Mouse (Mus musculus): ENCODE results near the gene St6galnac3.

St6galnac3 gene

GRCm38 (mm10) chr3:153472583-153473471 is 252.1 kb downstream of the St6galnac3 start:
- ATAC-seq (ENCODE audit: low TSS enrichment) = peak; percentile 83

DNA sequence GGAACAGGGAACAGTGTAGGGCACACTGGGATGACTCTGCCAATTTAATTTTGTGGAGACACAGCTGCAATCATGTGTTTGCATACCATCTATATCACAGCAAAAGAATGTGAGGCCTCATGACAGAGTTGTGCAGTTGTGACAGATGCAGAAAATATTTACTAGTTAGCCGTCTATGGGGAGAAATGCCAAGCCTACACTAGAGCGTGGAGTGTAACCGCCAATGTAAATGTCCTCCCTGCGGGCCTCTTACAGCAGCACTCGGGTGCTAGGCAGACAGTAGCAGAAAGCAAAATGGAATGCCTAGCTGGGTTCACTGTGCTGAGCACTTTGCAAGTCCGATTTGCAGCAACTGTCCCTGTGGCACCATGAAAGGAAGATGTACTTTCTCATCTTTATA is 261.1 kb downstream of the St6galnac3 start:
- no peak for ATAC-seq (ENCODE audit: low TSS enrichment)

GRCm38 (mm10) chr3:153460173-153460572 is 264.8 kb downstream of the St6galnac3 start:
- no peak for ATAC-seq (ENCODE audit: low TSS enrichment)

GRCm38 (mm10) chr3:153458593-153458992 is 266.4 kb downstream of the St6galnac3 start:
- peak; percentile 74 for ATAC-seq (ENCODE audit: low TSS enrichment)

- ATAC-seq (ENCODE audit: low TSS enrichment) = no peak
Measured at GRCm38 (mm10) chr3:153457701-153458100, 267.3 kb downstream of the St6galnac3 start.

- ATAC-seq (ENCODE audit: low TSS enrichment) = peak; percentile 79
Measured at GRCm38 (mm10) chr3:153457203-153457602, 267.8 kb downstream of the St6galnac3 start.

- ATAC-seq (ENCODE audit: low TSS enrichment) = no peak
Measured at GRCm38 (mm10) chr3:153456227-153456626, 268.7 kb downstream of the St6galnac3 start.

- ATAC-seq (ENCODE audit: low TSS enrichment) = no peak
Measured at GRCm38 (mm10) chr3:153453127-153454049, 271.6 kb downstream of the St6galnac3 start.

DNA sequence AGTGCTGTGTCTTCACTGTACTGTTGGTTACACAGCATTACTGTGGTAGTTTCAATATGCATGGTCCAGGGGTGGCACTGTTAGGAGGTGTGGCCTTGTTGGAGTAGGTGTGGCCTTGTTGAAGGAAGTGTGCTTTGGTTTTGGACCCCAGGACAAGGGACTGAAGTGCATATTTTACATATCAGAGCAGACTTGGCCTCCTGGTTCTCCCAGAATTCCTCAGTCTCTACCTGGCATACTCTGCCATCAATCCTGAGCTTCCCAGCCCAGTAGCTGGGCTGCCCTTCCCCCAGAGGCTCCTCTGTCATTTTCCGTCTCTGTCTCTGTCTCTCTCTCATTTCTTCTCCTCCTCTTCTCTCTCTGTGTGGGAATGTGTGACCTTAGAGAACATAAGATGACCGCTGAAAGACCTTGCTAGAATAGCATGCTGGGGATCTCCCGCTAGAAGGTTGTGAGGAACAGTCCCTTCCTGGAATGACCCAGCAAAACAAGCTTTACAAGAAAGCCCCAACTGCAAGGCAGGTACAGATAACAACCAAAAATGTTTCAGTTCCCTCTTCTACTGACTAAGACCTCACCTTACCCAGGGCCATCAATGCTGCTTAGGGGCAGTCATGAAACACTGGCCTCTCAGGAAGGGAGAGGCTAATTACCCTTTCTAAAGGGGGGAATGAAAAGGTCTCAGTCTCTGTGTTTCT is 272.5 kb downstream of the St6galnac3 start:
- no peak for ATAC-seq (ENCODE audit: low TSS enrichment)

DNA sequence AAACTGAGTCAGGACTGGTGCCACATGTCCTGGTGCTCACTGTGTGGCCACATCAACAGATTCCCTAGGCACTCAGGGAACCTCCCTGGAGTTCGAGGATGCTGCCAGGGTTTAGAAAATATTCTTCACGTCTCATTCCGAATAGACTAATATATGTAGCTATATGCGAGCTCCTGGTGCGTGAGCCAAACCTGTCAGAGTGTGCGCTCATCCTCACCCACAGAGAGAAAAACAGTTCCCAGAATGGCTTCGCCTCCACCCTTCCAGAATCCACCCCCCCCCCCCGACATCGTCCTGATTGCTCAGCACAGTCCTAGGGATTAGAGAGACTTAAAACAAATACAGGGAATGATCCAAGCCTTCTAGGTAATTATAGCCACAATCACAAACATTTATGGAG is 283.6 kb downstream of the St6galnac3 start:
- ATAC-seq (ENCODE audit: low TSS enrichment) = peak; percentile 90

DNA sequence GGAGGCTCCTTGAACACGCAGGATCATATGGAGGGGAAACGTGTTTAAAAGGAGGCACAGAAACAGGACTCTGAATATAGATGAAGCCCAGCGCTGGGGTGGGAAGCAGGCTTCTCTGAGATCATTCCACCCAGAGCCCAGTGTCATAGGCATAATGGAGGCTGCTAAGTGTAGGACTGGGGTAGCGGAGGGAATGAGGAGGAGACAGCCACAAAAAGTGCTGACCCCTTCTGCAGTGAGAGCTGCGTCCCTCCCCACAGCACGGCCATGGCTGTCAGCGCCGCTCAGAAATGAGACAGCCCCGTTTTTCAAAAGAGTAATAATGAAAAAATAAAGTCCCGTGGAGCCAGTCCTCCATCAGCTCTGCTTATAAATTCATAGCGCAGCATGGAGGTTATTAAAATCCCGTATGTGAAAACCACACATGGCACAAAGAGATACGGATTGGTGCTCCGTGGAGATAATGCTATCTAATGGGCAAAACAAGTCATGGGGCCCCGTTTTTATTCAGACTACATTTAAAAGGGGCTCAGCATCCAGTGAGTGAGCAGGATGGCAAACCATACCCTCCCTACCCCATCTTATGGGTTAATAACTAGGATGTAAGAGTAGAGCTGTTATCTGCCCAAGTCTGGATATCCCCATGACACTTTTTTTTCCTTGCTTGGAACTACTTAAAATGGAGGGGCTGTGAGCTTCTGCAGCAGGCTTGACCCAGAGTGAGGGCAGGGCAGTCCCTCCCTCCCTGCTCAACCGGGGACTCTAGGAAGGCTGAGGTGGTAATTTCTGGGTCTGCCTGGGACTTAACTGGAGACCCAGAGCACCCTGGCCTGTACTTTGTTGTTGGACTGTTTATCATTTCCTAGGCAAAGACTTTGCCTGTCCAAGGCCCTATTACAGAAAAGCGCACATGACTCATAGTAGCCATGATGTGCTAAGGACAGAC is 288.6 kb downstream of the St6galnac3 start:
- ATAC-seq (ENCODE audit: low TSS enrichment) = no peak

GRCm38 (mm10) chr3:153433010-153433409 is 292.0 kb downstream of the St6galnac3 start:
- ATAC-seq (ENCODE audit: low TSS enrichment) = no peak

DNA sequence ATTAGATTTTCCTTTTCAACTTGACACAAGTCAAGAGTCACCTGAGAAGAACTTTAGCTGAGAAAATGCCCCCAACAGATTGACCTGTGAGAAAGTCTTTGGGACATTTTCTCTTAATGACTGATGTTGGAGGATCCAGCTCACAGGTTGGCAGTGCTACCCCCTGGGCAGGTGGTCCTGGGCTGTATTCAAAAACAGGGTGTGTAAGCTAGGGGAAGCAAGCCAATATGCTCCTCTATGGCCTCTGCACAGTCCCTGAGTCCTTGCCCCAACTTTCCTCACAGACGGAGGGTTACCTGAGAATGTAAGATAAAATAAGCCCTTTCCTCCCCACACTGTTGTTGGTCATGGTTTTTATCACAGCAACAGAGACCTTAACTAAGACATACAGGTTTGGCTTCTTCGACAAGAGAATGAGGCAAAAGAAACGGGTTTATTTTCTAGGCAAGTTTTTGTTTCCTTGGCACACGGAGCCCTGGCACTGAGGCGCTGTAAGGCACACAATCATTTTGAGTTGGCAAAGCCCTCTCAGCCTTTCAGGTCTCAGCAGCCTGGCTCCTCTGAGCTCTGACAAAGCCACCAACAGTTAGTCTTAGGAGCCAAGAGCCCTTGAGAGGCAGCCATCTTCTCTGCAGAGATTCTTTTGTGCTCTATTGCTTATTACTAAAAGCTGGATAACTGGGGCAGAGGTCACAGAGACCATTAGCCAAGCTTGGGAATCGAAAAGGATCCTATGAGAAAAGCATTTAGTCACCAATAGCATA is 292.7 kb downstream of the St6galnac3 start:
- peak; percentile 56 for ATAC-seq (ENCODE audit: low TSS enrichment)

GRCm38 (mm10) chr3:153429840-153430239 is 295.1 kb downstream of the St6galnac3 start:
- ATAC-seq (ENCODE audit: low TSS enrichment) = no peak

DNA sequence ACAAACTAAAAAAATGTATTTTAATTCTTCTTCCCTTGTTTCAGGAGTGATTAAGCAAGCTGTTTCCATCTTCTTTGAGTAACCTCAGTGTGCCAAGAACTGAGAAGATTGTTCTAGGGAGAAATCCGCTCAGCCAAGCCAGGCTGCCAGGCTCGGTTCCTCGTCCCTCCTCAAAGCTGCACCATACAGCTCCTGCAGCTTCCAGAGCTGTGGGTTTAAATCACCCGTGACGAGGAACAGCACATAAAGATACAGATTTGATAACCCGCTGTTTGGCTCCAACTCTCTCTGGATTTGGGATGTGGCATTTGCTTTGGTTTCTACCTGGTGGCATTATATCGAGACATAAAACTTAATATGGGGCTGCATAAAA is 303.1 kb downstream of the St6galnac3 start:
- ATAC-seq (ENCODE audit: low TSS enrichment) = peak; percentile 74

DNA sequence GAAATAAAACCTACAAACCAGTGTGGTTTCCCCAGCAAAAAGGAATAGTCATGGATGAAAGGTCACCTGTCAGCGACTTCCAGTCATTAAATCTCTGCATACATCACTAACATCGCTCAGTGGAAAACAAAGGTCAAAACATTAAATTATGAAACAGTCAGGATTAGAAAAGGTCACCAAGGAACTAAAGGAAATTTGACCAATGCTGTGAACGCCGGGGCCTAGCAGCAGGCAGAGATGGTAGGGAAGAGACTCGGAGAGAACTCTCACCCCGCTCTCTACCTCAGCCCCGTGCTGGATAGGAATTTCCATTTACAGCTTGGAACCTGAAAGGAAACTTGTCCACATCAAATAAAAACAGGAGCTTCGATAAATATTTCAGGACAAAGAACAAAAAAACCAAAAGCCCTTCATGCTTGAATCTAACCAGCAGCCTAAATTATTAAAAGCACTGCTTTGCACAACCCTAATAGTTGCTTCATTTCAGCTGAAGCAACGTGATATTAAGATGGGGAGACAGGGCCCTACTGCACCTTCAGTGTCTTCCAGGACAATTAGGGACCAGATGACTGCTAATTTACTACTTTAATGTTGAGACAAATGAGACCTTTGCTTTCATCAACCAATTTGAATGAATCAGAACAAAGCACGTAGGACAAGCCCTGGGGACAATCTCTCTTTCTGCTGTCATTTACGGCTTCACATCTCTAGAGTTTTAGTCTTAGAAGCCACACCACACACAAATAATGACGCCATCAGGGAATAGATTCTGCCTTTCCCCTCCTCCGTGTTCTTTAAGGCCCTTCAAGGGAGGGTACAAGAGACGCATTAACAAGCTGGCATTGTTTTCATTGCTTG is 303.7 kb downstream of the St6galnac3 start:
- ATAC-seq (ENCODE audit: low TSS enrichment) = no peak

GRCm38 (mm10) chr3:153419331-153419730 is 305.6 kb downstream of the St6galnac3 start:
- ATAC-seq (ENCODE audit: low TSS enrichment) = no peak

DNA sequence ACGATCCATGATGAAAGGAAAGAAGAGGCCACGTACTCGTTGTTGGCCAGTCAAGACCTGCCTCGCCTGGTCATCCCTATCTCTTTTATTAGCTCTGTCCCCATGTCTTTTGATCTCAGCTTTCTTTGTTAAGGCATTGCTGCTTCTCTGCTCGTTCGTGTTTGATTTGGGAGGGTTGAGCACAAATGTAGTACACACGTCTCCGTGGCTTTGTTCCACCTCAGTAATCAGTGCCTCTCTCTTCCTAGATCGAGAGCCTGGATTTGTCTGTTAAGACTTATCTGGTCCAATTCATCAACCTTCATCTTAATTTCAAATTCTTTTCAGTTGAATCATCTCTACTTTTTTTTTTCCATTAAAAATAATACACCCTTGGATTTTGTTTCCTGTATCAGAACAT is 308.0 kb downstream of the St6galnac3 start:
- ATAC-seq (ENCODE audit: low TSS enrichment) = no peak

- no peak for ATAC-seq (ENCODE audit: low TSS enrichment)
Measured at GRCm38 (mm10) chr3:153416383-153416782, 308.6 kb downstream of the St6galnac3 start.
